Mouse (Mus musculus) T-helper 1 cell (primary cell): ENCODE measurements around the gene Irf9.

Experiments
- in situ Hi-C: fragments of 300-600 bp; cut with MboI, MseI; formaldehyde crosslinking; loops from one replicate; pipeline ENCODE4 v1.15.1; 2025; ENCODE audit warnings: high pct_unique_total_duplicates

The Irf9 gene

GRCm38 (mm10) chr14:55603271-55603632, at the start of gene Irf9:
Irf9 (plus strand) TSS chr14:55603571.
- in situ Hi-C loops: no loop called here

DNA sequence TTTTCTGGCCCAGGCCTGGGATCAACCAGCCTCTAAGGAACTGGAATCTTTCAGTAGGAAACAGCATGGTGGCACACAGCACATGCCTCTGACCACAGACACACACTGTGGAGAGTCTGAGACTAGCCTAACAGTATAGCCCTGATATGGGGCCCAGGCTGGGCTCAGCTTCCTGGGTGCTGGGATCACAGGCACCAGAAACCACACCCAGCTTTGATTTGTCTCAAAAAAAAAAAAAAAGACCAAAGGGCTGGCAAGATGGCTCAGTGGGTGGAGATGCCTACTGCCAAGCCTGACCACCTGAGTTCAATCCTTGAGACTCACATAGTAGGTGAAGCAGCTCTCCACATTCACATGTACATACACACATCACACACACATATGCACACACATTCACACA, 48.7 kb upstream of the Irf9 start:
- in situ Hi-C loops: no loop called here

GRCm38 (mm10) chr14:55555788-55556187, 47.6 kb upstream of the Irf9 start:
- in situ Hi-C loops: no loop called here

DNA sequence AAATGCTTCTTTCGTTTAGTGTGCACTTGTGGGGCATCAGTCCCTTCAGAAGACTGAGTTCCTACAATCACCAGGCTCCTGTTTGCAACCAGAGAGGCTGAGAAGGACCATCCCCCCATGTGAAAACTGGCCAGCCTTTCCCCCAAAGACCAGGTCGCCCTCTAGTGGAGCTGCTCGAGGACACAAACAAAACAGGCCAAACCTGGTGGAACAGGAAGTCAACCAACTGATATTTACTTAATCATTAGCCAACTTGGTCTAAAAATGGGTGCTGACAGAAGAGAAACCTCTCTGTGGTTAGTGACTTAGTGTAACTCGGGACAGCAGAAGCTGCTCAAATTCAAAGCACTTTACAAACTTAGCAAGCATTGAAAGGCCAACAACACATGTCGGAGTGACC, 46.4 kb upstream of the Irf9 start:
- in situ Hi-C loops: no loop called here

GRCm38 (mm10) chr14:55557587-55557986, 45.8 kb upstream of the Irf9 start:
- in situ Hi-C loops: no loop called here

DNA sequence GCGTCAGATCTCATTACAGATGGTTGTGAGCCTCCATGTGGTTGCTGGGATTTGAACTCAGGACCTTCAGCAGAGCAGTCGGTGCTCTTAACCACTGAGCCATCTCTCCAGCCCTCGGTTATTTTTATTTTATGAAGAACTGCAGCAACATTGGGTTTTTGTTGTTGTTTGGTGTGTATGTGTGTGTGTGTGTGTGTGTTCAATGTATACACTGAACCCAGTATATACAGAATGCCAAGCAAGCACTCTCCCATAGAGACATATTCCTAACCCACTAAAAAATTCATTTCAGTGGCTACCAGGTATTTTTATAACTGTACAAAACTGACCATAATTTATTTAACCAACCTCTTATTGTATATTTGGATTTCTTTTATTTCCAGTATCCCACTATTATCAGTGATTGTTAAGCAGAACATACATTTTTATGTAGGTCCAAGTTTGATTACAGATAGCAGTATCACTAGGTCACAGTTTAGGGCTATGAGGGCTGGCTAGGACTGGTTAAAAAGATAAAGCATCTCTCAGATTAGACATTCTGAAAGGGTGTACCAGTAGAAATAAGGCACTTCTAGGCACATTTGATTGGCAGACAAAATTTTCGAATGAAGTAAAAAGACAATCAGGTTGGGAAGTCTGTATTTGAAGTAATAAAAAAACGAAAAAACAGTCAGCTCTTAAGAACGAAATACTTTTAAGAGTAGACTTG, 44.5 kb upstream of the Irf9 start:
- in situ Hi-C loops: no loop called here

- in situ Hi-C loops: no loop called here
Measured at GRCm38 (mm10) chr14:55559799-55560201, 43.6 kb upstream of the Irf9 start, which contains the start of gene Dcaf11. Dcaf11 (plus strand) TSS chr14:55560006.

DNA sequence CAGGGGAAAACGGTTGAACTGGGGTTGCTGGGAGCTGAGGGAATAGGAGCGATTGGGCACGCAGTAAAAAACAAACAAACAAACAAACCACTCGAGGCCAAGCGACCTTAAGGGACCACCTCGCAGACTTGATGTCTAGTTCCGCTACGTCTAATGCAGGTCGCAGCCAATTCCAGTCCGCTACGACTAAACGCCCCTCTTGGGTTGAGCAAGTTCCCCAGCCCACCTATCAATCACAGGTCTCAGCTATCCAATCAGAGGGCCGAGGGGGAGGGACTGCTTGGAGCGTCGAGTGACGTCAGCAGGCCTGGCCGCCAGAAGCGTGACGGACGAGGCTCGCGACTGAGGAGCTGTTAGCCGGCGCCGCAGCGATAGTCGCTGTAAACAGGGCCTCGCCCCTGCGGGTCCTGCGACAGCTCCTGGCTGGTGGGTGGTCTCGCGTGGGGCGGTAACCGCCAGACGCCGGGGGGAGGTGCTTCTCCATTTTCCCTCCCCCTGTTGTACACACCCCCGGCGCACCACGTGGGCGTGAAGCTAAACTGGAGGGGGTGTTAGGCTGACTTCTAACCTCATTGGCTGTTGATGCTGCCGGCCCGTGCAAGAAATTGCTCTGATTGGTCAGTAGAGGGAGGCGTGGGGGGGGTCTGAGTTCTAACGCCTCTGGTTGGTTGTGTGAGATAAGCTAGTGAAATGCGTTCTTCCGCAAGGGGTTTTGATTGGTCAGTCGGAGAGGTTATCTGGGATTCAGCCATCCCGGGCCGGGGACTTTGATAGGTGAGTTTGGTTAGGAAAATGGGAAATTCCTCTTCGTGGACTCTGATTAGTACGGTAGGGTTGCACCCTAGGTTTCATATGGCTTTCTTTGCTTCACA, 42.9 kb upstream of the Irf9 start, which contains the start of gene A730061H03Rik:
A730061H03Rik (minus strand) TSS at position 205 of the 872 bp plus-strand sequence.
- in situ Hi-C loops: no loop called here

- in situ Hi-C loops: no loop called here
Measured at GRCm38 (mm10) chr14:55561860-55562259, 41.5 kb upstream of the Irf9 start.

DNA sequence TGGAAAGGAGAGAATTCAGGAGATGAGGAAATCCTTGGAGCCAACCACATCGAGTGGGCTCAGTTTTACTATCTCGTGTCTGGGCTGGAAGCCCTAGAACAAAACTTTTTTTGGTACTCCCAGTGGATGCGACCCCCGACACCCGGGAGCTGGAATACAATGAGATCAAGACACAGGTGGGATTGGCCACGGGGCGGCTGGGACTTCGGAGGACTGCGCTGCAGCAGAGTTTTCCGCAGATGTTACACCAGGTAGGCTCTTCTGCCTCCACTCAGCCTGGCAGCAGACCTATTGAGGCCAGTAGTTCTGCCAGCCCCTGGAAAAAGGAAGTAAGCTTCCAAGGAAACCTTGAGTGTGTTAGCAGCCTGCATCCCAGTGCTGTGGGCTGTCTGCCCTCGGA, 40.1 kb upstream of the Irf9 start:
- in situ Hi-C loops: no loop called here

- in situ Hi-C loops: no loop called here
Measured at GRCm38 (mm10) chr14:55565748-55566147, 37.6 kb upstream of the Irf9 start.

- in situ Hi-C loops: no loop called here
Measured at GRCm38 (mm10) chr14:55567496-55567895, 35.9 kb upstream of the Irf9 start.

GRCm38 (mm10) chr14:55570588-55570987, 32.8 kb upstream of the Irf9 start:
- in situ Hi-C loops: loop anchor here (5.0 kb wide), 1 partner anchor 68 kb away; no protein-coding TSS in a partner anchor

DNA sequence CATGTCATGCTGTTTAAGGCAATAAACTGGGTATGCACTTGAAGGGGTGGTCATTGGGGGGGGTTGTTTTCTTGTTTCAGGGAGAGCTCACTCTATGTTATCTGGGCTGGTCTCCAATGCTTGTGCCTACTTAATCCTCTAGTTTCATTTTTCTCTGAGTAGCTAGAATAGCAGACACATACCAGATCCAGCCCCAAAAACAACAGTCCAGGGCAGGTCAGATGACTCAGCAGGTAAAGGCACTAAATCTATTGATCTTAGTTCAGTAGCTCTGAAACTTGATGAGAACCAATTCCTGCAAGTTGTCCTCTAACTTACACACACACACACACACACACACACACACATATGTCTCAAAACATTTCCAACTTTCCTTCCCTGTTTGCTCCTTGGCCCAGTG, 31.6 kb upstream of the Irf9 start:
- in situ Hi-C loops: loop anchor here (5.0 kb wide), 1 partner anchor 69 kb away; no protein-coding TSS in a partner anchor

DNA sequence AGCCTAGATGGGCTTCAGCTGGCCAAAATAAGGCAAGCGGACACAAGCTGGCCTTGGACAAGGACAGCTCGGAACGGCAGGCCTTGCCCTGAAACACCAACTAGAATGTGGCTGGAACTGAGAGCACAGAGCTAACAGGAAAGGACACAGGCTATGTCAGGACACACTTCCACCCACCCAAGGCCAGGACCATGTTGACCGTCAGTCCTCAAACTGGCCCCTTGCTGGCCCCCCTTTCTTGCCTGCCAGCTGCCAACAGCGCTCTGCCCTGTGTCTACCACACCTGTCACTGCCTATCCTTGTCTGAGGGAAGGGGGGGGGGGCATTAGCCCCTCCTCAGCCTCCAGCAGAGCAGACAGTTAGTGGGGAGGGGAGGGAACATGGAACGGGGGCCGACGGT, 28.1 kb upstream of the Irf9 start, which contains the start of gene Fitm1:
Fitm1 (plus strand) TSS at position 316 of the 400 bp plus-strand sequence.
- in situ Hi-C loops: no loop called here

- in situ Hi-C loops: no loop called here
Measured at GRCm38 (mm10) chr14:55575711-55576110, 27.7 kb upstream of the Irf9 start.

DNA sequence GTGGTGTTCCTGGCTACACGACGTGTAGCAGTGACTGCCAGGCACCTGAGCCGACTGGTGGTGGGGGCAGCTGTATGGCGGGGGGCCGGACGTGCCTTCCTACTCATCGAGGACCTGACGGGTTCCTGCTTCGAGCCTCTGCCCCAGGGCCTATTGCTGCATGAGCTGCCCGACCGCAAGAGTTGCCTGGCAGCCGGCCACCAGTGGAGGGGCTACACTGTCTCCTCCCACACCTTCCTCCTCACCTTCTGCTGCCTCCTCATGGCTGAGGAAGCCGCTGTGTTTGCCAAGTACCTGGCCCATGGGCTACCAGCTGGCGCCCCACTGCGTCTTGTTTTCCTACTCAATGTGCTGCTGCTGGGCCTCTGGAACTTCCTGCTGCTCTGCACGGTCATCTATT, 27.0 kb upstream of the Irf9 start:
- in situ Hi-C loops: no loop called here

DNA sequence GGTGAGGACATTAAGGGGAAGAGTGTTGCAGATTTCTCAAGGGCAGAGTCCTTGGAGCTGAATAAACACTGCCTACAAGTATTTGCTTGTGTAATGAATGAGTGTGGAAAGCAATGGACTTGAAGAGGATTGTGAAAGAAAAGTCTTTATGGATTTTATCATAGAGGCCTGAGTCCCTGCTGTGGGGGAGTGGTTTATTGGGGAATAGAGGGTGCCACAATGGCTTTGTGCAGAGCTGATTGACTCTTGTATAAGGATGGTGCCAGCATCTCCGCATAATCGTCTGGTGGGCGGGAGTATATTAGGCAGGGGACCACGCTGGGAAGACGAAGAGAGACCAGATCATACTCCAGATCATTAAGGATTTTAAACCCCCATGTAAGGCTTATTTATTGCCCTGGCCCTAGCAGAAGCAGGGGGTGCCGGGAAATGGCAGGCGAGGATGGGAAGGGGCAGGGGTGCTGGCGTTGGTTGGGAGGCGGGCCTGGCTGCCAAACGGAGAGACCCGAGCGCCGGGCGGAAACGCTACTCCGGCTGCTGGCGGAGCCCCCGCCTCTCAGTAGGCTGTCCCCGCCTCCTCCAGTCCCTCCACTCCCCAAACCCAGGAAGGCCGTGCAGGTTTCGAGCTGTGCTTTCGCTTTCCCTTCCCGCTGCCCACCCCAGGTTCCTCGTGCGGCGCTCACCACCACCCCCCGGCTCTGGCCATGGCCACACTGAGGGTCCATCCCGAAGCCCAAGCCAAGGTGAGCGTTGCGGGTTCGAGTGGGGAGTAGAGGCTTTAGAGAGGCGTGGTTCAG, 25.3 kb upstream of the Irf9 start, which contains the start of gene Psme1:
Psme1 (plus strand) TSS at position 253 of the 797 bp plus-strand sequence.
- in situ Hi-C loops: no loop called here

GRCm38 (mm10) chr14:55578668-55579269, 24.6 kb upstream of the Irf9 start:
- in situ Hi-C loops: no loop called here

- in situ Hi-C loops: no loop called here
Measured at GRCm38 (mm10) chr14:55579511-55580496, 23.6 kb upstream of the Irf9 start.
